Mouse (Mus musculus) embryonic fibroblast, embryonic 13.5 days (primary cell): Measurements from ENCODE around the gene Tango6.

Source experiments
- CTCF ChIP-seq: IDR thresholded peaks from 2 replicates; pipeline ENCODE4 v1.5.1; 2011; ENCODE audit warnings: mild to moderate bottlenecking, control low read depth, low read length, moderate library complexity, borderline replicate concordance; ENCODE audit not compliant: insufficient read depth
- POLR2A ChIP-seq: IDR thresholded peaks from 2 replicates; pipeline ENCODE4 v1.6.1; 2011; ENCODE audit warnings: low read depth, mild to moderate bottlenecking, control low read depth, low read length, moderate library complexity

DNA sequence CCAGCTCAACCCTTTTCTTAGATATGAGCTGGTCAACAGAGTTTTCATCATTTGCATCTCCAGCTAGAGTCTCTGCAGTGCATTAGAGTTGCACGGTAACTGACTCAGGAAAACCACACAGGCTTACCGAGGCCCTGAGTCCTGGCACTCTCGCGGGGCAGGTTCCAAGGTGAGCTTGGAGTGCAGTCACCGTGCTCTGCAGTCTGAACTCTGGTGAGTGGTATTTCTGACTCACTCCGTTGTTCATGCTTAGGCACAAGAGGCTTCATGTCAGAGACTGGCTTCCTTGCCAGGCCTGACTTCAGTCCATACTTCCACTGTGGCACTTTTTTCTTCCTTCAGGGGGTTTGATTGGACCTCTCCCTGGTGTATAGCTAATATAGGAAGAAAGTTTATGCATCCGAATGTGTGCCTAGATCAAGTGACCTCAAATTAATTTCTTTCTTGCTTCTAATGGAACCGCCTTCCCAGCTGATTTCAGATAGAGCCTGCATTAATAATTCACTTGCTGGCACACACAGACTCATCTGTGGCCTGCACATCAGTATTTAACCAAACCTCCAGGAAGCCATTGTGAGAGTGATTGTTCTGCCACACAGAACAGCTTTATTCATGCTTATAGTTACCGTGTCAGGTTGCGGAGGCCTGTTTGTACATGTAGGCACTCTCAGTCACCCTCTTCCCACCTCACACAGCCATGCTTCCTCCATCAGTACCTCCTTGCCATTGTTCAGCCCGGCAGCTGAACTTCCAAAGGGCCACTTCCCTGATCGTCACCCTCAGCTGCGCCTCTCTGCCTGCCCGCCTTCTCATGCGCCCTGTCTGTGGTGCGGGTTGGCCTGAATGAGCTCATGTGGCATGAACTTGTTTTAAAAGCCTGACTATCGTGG lies 136.0 kb downstream of the Tango6 start:
- TF ChIP-seq CTCF (no peak), POLR2A (no peak)
